Comparison of ENCODE assay signal across 8 mouse cellular contexts in the genomic region with DNA sequence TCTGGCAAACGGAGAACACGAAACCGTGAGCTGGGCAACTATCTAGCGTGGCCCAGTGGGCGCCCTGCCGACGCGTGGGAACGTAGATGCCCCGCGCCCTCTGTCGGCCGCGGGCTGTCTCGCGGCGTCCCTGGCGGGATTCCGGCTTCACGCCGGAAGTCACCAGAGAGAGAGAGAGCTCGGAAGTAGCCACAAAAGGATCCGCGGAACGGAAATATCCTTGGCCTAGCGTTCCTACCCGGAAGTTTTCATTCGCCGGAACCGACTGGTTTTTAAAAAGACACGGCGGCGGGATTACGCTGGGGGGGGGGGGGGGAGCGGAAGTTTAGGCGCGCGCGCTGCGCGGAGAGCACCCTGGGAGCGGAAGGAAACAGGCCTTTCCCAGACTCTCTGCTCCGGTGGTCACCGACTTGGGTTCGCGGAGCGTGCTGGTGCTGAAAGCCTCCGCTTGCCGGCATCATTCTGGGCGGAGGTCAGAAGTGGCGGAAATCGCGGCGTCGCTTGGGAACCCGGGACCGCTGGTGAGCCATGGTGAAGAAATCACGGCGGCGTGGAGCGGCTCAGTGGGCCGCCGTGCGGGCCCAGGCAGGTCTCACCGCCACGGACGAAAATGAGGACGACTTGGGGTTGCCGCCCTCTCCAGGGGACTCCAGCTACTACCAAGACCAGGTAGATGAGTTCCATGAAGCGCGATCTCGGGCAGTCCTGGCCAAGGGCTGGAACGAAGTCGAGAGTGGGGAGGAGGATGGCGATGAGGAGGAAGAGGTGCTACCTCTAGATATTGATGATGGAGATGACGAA. TPM values are rescaled to one million over a fixed set of nuclear protein-coding genes. Genes with fewer than 3 reads are reported as not detected.
DNase-seq lines count a peak whose midpoint lies in the region; ATAC-seq and TF ChIP-seq lines count a peak whose summit lies in the region.

Gene Utp3 (plus strand): TSS at position 377 of the 801 bp plus-strand sequence.

- peaks cover 9% of the 10 kb centered on the region for H3K36me3 ChIP-seq in ES-Bruce4 (ENCODE audit: control insufficient read depth, insufficient read depth, low read length, poor library complexity, severe bottlenecking)
- no peaks in the 10 kb centered on the region for H3K36me3 ChIP-seq in forebrain, embryonic 13.5 days (ENCODE audit: poor library complexity, severe bottlenecking)
- no peaks in the 10 kb centered on the region for H3K36me3 ChIP-seq in liver, postnatal 0 days (replicated peaks; ENCODE audit: insufficient read depth, low read length)
- H3K36me3 ChIP-seq in neural tube, embryonic 14.5 days (ENCODE audit: control insufficient read depth, insufficient read depth, low read length) = no peaks in the 10 kb centered on the region

- no peaks in the 10 kb centered on the region for H3K4me1 ChIP-seq in ES-Bruce4 (ENCODE audit: control insufficient read depth, insufficient read depth, low read length)
- peaks cover 28% of the 10 kb centered on the region for H3K4me1 ChIP-seq in forebrain, embryonic 13.5 days
- H3K4me1 ChIP-seq in liver, postnatal 0 days (ENCODE audit: insufficient read depth) = peaks cover 13% of the 10 kb centered on the region
- H3K4me1 ChIP-seq in neural tube, embryonic 14.5 days (ENCODE audit: control insufficient read depth, insufficient read depth, low read length) = peaks cover 16% of the 10 kb centered on the region

- H3K9ac ChIP-seq in ES-Bruce4 (ENCODE audit: low read depth, poor library complexity, severe bottlenecking) = peak within 1 kb of the TSS; percentile 91
- H3K9ac ChIP-seq in forebrain, embryonic 13.5 days = peak within 1 kb of the TSS; percentile 91
- H3K9ac ChIP-seq in liver, postnatal 0 days (replicated peaks) = peak within 1 kb of the TSS; percentile 86
- peak within 1 kb of the TSS; percentile 78 for H3K9ac ChIP-seq in neural tube, embryonic 14.5 days (replicated peaks; ENCODE audit: low read depth, low read length)

- peak; percentile 98 to 99 for DNase-seq in heart, postnatal 10 days
- DNase-seq in large intestine, adult 2 months (ENCODE audit: low read depth, low spot score) = peak; percentile 96
- peak; percentile 97 for DNase-seq in liver, postnatal 0 days
- peak; percentile 92 for DNase-seq in testis, postnatal 10 days (ENCODE audit: low spot score)

- peak within 1 kb of the TSS; percentile 98 for H3K4me2 ChIP-seq in forebrain, embryonic 13.5 days
- H3K4me2 ChIP-seq in liver, postnatal 0 days (ENCODE audit: low read depth, low read length) = peak within 1 kb of the TSS; percentile 92
- H3K4me2 ChIP-seq in neural tube, embryonic 14.5 days (ENCODE audit: low read depth, low read length) = peak within 1 kb of the TSS; percentile 96

- peak; percentile 97 for ATAC-seq in cerebellum, adult (ENCODE audit: insufficient number of reproducible peaks, low FRiP score, low TSS enrichment)
- ATAC-seq in forebrain, embryonic 13.5 days = peak; percentile 96
- ATAC-seq in liver, postnatal 0 days = peak; percentile 95
- ATAC-seq in neural tube, embryonic 14.5 days (ENCODE audit: low read depth) = peak; percentile 96

- TF ChIP-seq POLR2A in ES-Bruce4 (IDR thresholded peaks at IDR 0.05; ENCODE audit: insufficient read depth, low read length) = peak; percentile 42

- no peak for TF ChIP-seq EP300 in ES-Bruce4 (IDR thresholded peaks at IDR 0.05; ENCODE audit: insufficient read depth, low read depth, low read length)
- peak; percentile 72 for TF ChIP-seq EP300 in liver, postnatal 0 days (IDR thresholded peaks at IDR 0.05; ENCODE audit: low read depth)

- intact Hi-C loops in heart, postnatal 10 days (cut with DNase I) = loop anchor here (5.0 kb wide), 1 partner anchor 168 kb away; the partner anchor contains the start of gene Mob1b

- H3K4me3 ChIP-seq in ES-Bruce4 (ENCODE audit: low read depth, low read length) = peak within 1 kb of the TSS; percentile 89
- H3K4me3 ChIP-seq in forebrain, embryonic 13.5 days = peak within 1 kb of the TSS; percentile 83
- peak within 1 kb of the TSS; percentile 97 for H3K4me3 ChIP-seq in liver, postnatal 0 days (ENCODE audit: low read depth, low read length)
- peak within 1 kb of the TSS; percentile 84 for H3K4me3 ChIP-seq in neural tube, embryonic 14.5 days (ENCODE audit: low read depth, low read length)

- WGBS in forebrain, embryonic 13.5 days = under 1% methylated on average over 67 of the region's 76 CpGs
- under 1% methylated on average over 76 of the region's 76 CpGs for WGBS in large intestine, adult 2 months
- WGBS in liver, postnatal 0 days (ENCODE audit: insufficient replicate concordance) = under 1% methylated on average over 74 of the region's 76 CpGs
- under 1% methylated on average over 68 of the region's 76 CpGs for WGBS in neural tube, embryonic 14.5 days

- H3K27me3 ChIP-seq in ES-Bruce4 (ENCODE audit: control insufficient read depth, insufficient read depth, low read length, poor library complexity, severe bottlenecking) = no peaks in the 10 kb centered on the region
- H3K27me3 ChIP-seq in forebrain, embryonic 13.5 days = no peaks in the 10 kb centered on the region
- H3K27me3 ChIP-seq in liver, postnatal 0 days (ENCODE audit: insufficient read depth, low read length) = no peaks in the 10 kb centered on the region
- no peaks in the 10 kb centered on the region for H3K27me3 ChIP-seq in neural tube, embryonic 14.5 days (ENCODE audit: control insufficient read depth, insufficient read depth, low read length)

- TF ChIP-seq CTCF in ES-Bruce4 (IDR thresholded peaks at IDR 0.05; ENCODE audit: low read depth, low read length) = peak; percentile 65
- TF ChIP-seq CTCF in liver, postnatal 0 days (IDR thresholded peaks at IDR 0.05; ENCODE audit: low read depth) = peak; percentile 96

- H3K9me3 ChIP-seq in ES-Bruce4 (replicated peaks; ENCODE audit: control insufficient read depth, insufficient read depth, low read length, poor library complexity, severe bottlenecking) = no peaks in the 10 kb centered on the region
- H3K9me3 ChIP-seq in forebrain, embryonic 13.5 days (replicated peaks) = no peaks in the 10 kb centered on the region
- H3K9me3 ChIP-seq in liver, postnatal 0 days (ENCODE audit: low read length) = no peaks in the 10 kb centered on the region
- H3K9me3 ChIP-seq in neural tube, embryonic 14.5 days (ENCODE audit: control insufficient read depth, low read length) = no peaks in the 10 kb centered on the region

- peak within 1 kb of the TSS; percentile 35; the same call in 1 of the 2 replicates for H3K27ac ChIP-seq in ES-Bruce4 (ENCODE audit: insufficient read depth, low read length)
- peak within 1 kb of the TSS; percentile 84 for H3K27ac ChIP-seq in forebrain, embryonic 13.5 days
- peak within 1 kb of the TSS; percentile 96 for H3K27ac ChIP-seq in liver, postnatal 0 days (ENCODE audit: low read depth)
- peak within 1 kb of the TSS; percentile 77 for H3K27ac ChIP-seq in neural tube, embryonic 14.5 days (ENCODE audit: low read depth, low read length)

RNA-seq across cellular contexts. Expression of gene Utp3, which starts in this region (rescaled TPM):
- polyA plus RNA-seq in ES-Bruce4 (2011; ENCODE audit: insufficient read depth, insufficient read length, low read depth, missing spikeins) = 100.0 and 108 TPM in 2 replicates
- 57.2 and 62.9 TPM in 2 replicates for polyA plus RNA-seq in forebrain, embryonic 13.5 days (2015; fragmentation: Nextera tagmentation; extraction: Ambion mirVana)
- total RNA-seq in heart, postnatal 10 days (2021) = 10 to 100 TPM; 21.5 to 21.9 TPM
- 6.0 and 7.8 TPM in 2 replicates for polyA plus RNA-seq in large intestine, adult 2 months (2012; rRNA removed)
- 27.2 and 27.6 TPM in 2 replicates for polyA plus RNA-seq in liver, postnatal 0 days (2015; fragmentation: Nextera tagmentation; extraction: Ambion mirVana)
- polyA plus RNA-seq in neural tube, embryonic 14.5 days (2014; fragmentation: Nextera tagmentation; extraction: Ambion mirVana) = 43.5 and 47.2 TPM in 2 replicates

Comparison
In these comparisons a context has a peak if more than half of its experiments do, and no peak if none do; other contexts are left out.
1. Peak in every context shown above with its lines: DNase-seq, ATAC-seq, H3K4me3 ChIP-seq and H3K27ac ChIP-seq.
2. H3K27ac ChIP-seq: peak in every context shown above with its lines; median percentile 96 in liver, postnatal 0 days; 84 in forebrain, embryonic 13.5 days; 77 in neural tube, embryonic 14.5 days; 35 in ES-Bruce4.